Mouse (Mus musculus): Measurements from ENCODE around the gene Pla2g4e.

Pla2g4e gene

DNA sequence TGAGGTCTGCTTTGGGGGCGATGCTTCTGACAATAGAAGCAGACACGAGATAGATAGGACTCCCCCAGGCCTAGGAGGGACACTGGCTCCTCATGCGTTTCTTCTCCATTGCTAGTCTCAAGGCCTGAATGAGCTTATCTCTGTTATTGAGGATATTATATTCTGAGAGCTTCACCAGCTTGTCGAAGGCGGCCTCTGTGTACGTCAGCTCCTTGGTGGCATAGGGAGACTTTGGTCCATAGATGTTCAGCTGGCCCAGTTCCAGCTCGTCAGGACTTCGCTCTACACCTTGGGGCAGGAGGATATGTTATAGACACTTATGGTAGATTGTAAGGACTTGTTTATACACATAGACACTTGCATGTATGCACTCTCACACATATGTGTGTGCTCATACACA lies 77.4 kb downstream of the Pla2g4e start:
- in situ Hi-C loops (cut with MboI; ENCODE audit: unreplicated experiment in 2 of 2) = loop anchor here (25.0 kb wide), 2 partner anchors 330 to 630 kb away; partner anchors contain the start of genes Chp1 (in 1 of the 2) and Exd1 (in 1 of the 2)

DNA sequence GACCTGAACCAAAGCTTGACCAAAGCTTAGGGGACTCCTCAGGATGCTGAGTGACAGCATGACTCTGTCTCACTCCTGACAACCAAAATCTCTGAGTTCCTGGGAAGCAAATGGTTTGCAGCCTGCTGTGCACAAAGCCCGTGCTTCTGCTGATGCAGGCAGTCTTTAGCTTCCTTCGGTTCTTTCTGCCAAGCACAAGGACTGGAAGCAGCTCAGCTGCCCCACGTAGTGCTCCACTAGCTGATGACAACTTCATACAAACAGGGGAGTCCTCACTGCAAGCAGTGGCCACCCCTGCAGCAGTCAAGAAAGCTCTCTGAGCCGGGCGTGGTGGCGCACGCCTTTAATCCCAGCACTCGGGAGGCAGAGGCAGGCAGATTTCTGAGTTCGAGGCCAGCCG lies 79.7 kb downstream of the Pla2g4e start:
- in situ Hi-C loops (cut with MboI; ENCODE audit: unreplicated experiment in 2 of 2) = loop anchor here (25.0 kb wide), 2 partner anchors 328 to 628 kb away; partner anchors contain the start of genes Chp1 (in 1 of the 2) and Exd1 (in 1 of the 2)

GRCm38 (mm10) chr2:120159434-120159833 lies 85.7 kb downstream of the Pla2g4e start:
- in situ Hi-C loops (cut with MboI; ENCODE audit: unreplicated experiment in 2 of 2) = loop anchor here (25.0 kb wide), 2 partner anchors 322 to 622 kb away; partner anchors contain the start of genes Chp1 (in 1 of the 2) and Exd1 (in 1 of the 2)

DNA sequence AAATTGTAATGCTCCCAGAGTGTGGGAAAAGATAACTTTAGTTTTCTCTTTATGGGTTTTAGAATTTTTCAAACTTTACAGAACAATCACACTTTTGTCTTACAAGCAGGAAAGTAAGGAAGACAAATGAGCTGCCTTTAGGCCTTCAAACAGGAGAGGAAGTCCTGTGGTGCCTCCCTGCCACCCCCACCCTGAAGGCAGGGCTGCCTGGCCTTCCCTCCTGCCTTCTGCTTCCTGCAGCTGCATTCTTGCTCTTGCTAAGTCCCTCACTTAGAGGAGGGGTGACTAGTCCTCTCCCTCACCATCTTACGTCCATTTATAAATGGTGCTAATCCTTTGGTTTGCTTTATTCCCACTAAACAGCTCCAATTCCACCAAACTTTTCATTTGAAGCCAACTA lies 86.3 kb downstream of the Pla2g4e start:
- in situ Hi-C loops (cut with MboI; ENCODE audit: unreplicated experiment in 2 of 2) = loop anchor here (25.0 kb wide), 2 partner anchors 322 to 622 kb away; partner anchors contain the start of genes Chp1 (in 1 of the 2) and Exd1 (in 1 of the 2)

DNA sequence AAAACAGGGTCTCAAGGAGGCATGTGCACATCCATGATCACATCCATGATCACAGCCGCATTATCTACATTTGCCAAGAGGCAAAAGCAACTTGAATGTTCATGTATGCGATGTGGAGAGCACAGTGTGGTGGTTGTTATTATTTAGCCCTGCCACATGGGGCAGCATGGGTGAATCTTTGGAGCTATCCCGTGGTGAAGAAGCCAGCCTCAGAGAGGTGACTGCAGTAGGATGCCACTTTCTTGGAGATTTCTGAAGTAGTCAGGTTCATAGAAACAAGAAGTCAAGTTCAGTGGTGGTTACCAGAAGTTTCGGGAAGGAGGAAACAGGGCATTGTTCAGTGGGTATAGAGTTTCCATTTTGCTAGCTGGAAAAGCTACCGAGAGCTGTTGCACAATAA lies 87.1 kb downstream of the Pla2g4e start:
- in situ Hi-C loops (cut with MboI; ENCODE audit: unreplicated experiment in 2 of 2) = loop anchor here (25.0 kb wide), 2 partner anchors 321 to 621 kb away; partner anchors contain the start of genes Chp1 (in 1 of the 2) and Exd1 (in 1 of the 2)

DNA sequence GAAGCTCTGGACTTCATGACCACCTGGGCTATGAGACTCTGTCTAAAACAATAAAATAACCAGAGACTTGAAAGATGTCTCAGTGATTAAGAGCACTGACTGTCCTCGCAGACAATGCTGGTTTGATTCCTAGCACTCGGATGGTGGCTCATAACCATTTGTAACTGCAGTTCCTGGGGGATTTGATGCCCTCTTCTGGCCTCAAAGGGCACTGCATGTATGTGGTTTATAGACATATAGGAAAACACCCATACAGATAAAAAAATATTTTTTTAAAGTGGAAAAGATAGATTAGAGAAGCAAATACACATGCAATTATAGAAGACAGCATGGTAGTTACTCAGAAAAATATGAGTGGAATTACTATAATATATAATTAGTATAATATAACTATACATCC lies 87.5 kb downstream of the Pla2g4e start:
- in situ Hi-C loops (cut with MboI; ENCODE audit: unreplicated experiment in 2 of 2) = loop anchor here (25.0 kb wide), 2 partner anchors 320 to 620 kb away; partner anchors contain the start of genes Chp1 (in 1 of the 2) and Exd1 (in 1 of the 2)

DNA sequence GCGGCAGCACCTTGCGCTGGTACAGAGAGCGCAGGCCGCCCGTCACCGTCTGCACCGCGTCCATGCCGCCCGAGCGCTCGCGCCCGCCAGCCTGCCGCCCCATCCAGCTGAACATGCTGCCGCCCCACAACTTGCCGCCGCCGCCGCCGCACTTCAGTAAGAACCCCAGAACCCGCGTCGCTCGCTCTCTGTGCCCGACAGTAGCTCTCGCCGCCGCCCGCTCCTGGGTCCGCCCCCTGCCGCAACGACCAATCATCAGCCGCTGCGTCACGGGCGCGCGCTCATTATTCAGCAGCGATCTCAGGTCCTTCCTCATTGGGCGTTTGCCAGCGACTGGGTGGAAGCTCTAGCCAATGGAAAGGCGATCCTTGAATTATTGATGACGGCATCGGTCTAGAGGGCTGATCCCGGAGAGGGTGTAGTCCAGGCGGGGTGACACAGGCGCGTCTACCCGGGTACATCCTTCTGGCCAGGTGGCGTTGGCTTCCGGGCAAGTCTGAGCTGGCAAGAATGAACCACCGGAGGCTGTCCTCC lies 90.7 kb downstream of the Pla2g4e start, which contains the start of gene Ehd4:
Ehd4 (minus strand) TSS at position 246 of the 534 bp plus-strand sequence.
- in situ Hi-C loops (cut with MboI; ENCODE audit: unreplicated experiment in 2 of 2) = loop anchor here (25.0 kb wide), 2 partner anchors 317 to 617 kb away; partner anchors contain the start of genes Chp1 (in 1 of the 2) and Exd1 (in 1 of the 2)

- in situ Hi-C loops (cut with MboI; ENCODE audit: unreplicated experiment in 2 of 2) = loop anchor here (25.0 kb wide), 2 partner anchors 316 to 616 kb away; partner anchors contain the start of genes Chp1 (in 1 of the 2) and Exd1 (in 1 of the 2)
These were observed 91.4 kb downstream of the Pla2g4e start for GRCm38 (mm10) chr2:120153586-120154360.

GRCm38 (mm10) chr2:120150571-120150970 lies 94.6 kb downstream of the Pla2g4e start:
- in situ Hi-C loops (cut with MboI; ENCODE audit: unreplicated experiment in 2 of 2) = loop anchor here (25.0 kb wide), 2 partner anchors 313 to 613 kb away; partner anchors contain the start of genes Chp1 (in 1 of the 2) and Exd1 (in 1 of the 2)

DNA sequence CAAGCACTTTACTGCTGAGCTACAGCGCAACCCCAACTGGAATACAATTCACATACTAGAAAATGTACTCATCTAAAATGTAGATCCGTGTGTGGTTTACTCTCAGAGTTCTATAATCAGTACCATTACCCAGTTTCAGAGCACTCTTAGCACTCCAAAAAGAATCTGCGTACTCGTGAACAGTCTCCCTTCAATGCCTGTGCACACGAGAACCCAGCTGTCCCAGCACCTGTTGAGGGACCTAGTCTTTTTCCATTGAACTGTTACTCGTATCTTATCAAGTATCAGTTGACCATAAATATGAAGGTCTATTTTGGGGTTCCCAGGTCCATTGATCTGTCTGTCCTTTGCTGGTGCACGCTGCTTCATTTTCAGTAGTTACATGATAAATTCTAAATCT lies 95.5 kb downstream of the Pla2g4e start:
- in situ Hi-C loops (cut with MboI; ENCODE audit: unreplicated experiment in 2 of 2) = loop anchor here (5.0 to 25.0 kb wide), 3 partner anchors 47 to 612 kb away; partner anchors contain the start of genes Chp1 (in 1 of the 2) and Exd1 (in 1 of the 2)

- in situ Hi-C loops (cut with MboI; ENCODE audit: unreplicated experiment in 2 of 2) = loop anchor here in 1 of 2 experiments (5.0 kb wide), 1 partner anchor 46 kb away; no protein-coding TSS in a partner anchor
These were observed 97.1 kb downstream of the Pla2g4e start for GRCm38 (mm10) chr2:120147999-120148398.

- in situ Hi-C loops (cut with MboI; ENCODE audit: unreplicated experiment in 2 of 2) = loop anchor here in 1 of 2 experiments (5.0 kb wide), 1 partner anchor 45 kb away; no protein-coding TSS in a partner anchor
These were observed 97.8 kb downstream of the Pla2g4e start for GRCm38 (mm10) chr2:120147364-120147763.

- in situ Hi-C loops (cut with MboI; ENCODE audit: unreplicated experiment in 2 of 2) = loop anchor here in 1 of 2 experiments (5.0 kb wide), 1 partner anchor 44 kb away; no protein-coding TSS in a partner anchor
These were observed 98.6 kb downstream of the Pla2g4e start for GRCm38 (mm10) chr2:120146543-120146942.

DNA sequence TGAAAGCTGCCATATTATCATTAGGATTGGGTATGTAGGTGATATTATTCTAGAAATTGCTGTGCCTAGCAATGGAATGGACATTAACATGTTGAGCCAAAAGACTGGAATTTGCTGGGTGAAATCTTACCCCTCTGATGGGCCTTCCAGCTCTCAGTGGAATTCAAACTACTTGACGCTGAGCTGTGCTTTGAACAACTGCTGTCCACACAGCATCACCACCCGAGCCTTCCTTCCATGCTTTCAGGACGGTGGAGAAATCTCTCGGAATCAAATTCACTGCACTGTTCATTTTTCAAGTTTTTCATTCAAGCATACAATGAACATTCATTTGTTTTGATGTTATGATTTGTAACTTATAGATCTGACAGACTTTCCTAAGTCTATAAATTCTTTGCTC lies 100.7 kb downstream of the Pla2g4e start:
- in situ Hi-C loops (cut with MboI; ENCODE audit: unreplicated experiment in 2 of 2) = no loop called here

DNA sequence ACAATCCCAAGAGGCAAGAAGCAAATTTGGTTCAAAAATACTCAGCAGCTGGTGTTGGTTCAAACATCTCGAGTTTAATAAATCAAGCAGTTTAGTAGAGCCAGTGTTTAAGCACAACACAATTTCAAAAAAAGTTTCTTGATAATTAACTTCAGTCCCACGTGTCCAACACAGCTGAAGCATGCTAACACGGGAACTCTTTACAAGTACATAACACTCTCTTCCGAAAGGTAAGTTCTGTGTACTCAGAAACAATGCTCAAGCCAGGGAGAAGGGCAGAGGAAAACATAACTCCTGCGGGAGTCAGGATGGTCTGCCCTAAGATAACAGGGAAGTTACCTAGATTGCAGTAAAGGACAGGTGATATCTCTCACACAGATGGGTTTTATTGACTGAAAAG lies 102.8 kb downstream of the Pla2g4e start:
- in situ Hi-C loops (cut with MboI; ENCODE audit: unreplicated experiment in 2 of 2) = no loop called here

- in situ Hi-C loops (cut with MboI; ENCODE audit: unreplicated experiment in 2 of 2) = no loop called here
These were observed 103.5 kb downstream of the Pla2g4e start for GRCm38 (mm10) chr2:120141671-120142070.

DNA sequence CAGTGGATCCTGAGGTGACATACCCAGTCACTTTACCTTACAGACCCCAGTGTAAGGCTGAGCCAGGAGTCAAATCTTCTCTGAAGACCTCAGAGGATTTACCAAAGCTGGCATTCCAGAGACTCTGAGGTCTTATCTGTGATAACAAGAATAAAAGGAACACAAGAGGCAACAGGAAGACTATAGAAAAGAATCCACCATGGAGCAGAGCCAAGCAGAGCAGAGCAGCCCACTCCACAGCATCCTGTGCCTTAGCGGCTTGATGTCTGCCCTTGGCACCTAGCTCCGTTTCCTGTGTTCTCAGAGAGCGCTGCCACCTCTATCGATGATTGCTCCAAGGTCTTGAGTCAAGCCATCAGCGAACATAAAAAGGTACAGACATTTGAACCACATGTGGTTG lies 104.8 kb downstream of the Pla2g4e start:
- in situ Hi-C loops (cut with MboI; ENCODE audit: unreplicated experiment in 2 of 2) = no loop called here

- in situ Hi-C loops (cut with MboI; ENCODE audit: unreplicated experiment in 2 of 2) = no loop called here
These were observed 106.0 kb downstream of the Pla2g4e start for GRCm38 (mm10) chr2:120139091-120139490.

DNA sequence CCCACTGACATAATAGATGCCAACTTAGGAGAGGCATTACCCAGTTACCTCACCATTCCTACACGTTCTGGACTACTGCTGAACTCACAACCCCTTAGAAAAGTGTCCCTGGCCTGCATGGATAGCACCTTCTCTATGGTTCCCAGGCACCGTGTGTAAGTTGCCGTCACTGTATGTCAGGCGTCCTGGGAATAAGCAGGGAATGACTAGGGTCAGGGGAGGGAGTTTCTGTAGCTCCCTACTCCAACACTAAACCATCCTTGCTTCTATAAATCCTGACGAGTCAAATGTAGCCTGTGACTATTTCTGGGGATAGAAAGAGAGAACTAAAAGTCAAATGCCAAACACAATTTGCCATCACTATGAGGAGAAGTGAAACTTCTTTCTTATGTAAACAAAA lies 107.9 kb downstream of the Pla2g4e start:
- in situ Hi-C loops (cut with MboI; ENCODE audit: unreplicated experiment in 2 of 2) = no loop called here

GRCm38 (mm10) chr2:120134453-120135075 lies 110.6 kb downstream of the Pla2g4e start:
- in situ Hi-C loops (cut with MboI; ENCODE audit: unreplicated experiment in 2 of 2) = no loop called here

Data from v-Abl transformed pro-B cells (cell line).